Mouse (Mus musculus): ENCODE data around the gene Ptpn22.

DNA sequence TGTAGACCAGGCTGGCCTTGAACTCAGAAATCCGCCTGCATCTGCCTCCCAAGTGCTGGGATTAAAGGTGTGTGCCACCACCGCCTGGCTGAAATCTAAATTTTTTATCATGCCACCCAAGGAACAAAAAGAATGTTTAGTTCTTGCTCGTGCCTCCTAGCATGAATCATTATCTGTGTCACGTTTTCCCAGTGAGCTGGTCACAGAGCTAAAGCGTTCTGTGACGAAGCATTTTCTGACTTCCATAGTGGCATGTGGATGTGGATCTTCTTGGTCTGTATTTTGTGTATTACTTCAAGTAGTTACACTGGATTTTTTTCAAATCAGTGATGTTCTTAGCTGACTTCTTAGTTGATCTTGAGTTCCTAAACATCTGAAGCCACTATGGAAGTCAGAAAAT, 48.6 kb upstream of the Ptpn22 start:
- no peak for TF ChIP-seq POLR2A (IDR thresholded peaks at IDR 0.05; ENCODE audit: low read depth, low read length)
- TF ChIP-seq CTCF (IDR thresholded peaks at IDR 0.05; ENCODE audit: extremely low read depth, insufficient read depth, insufficient read length, insufficient replicate concordance), result no peak
